Mouse (Mus musculus): ENCODE data around the gene Thg1l.

The Thg1l gene

GRCm38 (mm10) chr11:45927456-45927855 lies 27.8 kb downstream of the Thg1l start:
- DNase-seq (ENCODE audit: inconsistent ontology term) = no peak

DNA sequence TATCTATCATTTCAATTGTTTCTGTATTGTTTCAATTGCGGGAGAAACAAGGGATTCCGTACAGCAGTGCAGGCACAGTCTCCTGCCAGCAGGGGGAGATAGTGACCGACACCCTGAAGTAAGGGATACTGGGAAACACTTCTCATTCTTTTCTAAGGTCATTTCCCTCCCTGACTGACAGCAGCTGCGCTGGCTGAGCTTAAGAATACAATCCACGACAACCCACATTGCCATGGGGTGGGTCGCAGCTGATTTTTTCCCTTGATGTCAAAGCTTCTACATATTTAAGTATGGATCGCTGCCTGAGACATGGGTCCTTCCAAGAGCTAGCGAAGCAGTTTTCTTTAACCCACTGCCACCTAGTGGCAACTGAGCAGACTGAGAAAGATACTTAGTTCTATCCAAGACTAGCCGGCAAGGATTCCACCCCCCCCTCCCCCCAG lies 28.6 kb downstream of the Thg1l start:
- peak; percentile 82 for DNase-seq (ENCODE audit: inconsistent ontology term)

GRCm38 (mm10) chr11:45925436-45925835 lies 29.9 kb downstream of the Thg1l start:
- DNase-seq (ENCODE audit: inconsistent ontology term) = no peak

GRCm38 (mm10) chr11:45921480-45921898 lies 33.8 kb downstream of the Thg1l start:
- no peak for DNase-seq (ENCODE audit: inconsistent ontology term)

DNA sequence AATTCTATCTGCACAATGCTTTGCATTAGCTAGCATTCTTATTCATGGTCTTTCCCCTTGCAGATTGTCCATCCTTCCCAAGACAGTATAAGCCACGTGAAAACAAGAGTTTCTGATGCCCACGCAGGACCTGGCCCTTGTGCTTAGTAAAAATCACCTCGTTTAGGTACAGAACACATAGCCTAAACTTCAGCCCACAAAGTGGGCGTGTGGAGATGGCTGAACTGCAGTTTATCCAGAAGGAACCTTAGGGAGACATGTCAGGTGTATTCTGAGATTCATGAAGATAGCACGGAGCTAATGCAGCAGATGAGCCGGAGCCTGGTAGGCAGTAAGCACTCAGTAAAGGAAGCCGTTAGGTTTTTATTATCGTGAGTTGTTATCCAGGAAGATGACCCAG lies 34.3 kb downstream of the Thg1l start:
- no peak for DNase-seq (ENCODE audit: inconsistent ontology term)

- DNase-seq (ENCODE audit: inconsistent ontology term) = no peak
Measured at GRCm38 (mm10) chr11:45918836-45919235, 36.5 kb downstream of the Thg1l start.

DNA sequence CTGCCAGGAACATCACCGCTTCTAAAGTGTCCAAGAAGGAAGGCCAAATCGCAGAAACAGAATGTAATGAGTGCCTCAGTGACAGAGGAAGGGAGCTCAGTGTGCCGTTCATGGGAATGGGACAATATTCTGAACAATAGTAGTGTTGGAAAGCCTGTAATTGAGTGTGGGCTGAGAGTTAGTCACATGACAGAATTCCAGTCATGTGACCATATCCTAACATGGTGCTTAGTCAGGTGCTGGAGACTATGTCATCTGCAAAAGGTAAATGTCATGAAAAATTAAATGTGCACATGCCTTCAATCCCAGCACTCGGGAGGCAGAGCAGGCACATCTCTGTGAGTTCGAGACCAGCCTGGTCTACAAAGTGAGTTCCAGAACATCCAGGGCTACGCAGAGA lies 37.3 kb downstream of the Thg1l start:
- no peak for DNase-seq (ENCODE audit: inconsistent ontology term)

- DNase-seq (ENCODE audit: inconsistent ontology term) = no peak
Measured at GRCm38 (mm10) chr11:45916196-45916595, 39.1 kb downstream of the Thg1l start.

DNA sequence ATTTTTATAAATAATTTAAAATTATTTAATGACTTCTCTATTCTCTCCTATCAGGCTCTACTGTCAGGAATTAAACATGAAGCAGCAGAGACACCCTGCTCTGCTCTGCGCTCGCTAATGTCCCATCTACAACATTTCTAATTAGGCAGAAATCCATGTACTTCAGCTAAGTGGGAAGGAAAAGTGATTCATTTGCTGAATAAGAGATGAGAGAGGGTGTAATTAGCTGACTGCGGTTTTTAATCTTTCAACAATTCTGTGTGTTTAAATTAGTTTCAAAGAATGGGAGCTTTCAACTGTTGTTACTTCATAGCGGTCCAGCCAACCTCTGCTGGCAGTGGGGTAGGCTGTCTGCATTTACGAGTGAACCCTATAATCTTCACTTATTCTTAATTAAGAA lies 44.6 kb downstream of the Thg1l start:
- peak; percentile 76 for DNase-seq (ENCODE audit: inconsistent ontology term)

GRCm38 (mm10) chr11:45908894-45909293 lies 46.4 kb downstream of the Thg1l start:
- DNase-seq (ENCODE audit: inconsistent ontology term) = no peak

- no peak for DNase-seq (ENCODE audit: inconsistent ontology term)
Measured at GRCm38 (mm10) chr11:45908070-45908469, 47.2 kb downstream of the Thg1l start.

- DNase-seq (ENCODE audit: inconsistent ontology term) = peak; percentile 27
Measured at GRCm38 (mm10) chr11:45907301-45907700, 48.0 kb downstream of the Thg1l start.

- no peak for DNase-seq (ENCODE audit: inconsistent ontology term)
Measured at GRCm38 (mm10) chr11:45906109-45906786, 49.0 kb downstream of the Thg1l start.

GRCm38 (mm10) chr11:45900233-45901015 lies 54.9 kb downstream of the Thg1l start:
- DNase-seq (ENCODE audit: inconsistent ontology term) = no peak

DNA sequence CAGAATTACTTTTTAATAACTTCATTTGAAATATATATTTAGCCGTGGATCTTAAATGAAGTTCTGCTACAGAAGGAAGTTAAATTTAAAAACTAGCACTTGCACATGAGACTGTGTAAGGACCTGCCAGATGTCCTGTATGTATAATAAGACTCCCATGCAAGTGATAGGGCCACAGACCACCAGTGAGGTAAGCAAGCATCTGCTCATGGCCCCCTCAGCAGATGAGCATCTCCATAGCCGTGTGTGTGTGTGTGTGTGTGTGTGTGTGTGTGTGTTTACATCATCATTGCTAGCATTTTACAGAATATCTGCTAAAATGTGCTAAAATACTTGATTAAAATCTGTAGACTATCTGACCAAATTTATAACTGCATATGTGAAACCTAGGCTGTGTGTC lies 57.9 kb downstream of the Thg1l start:
- DNase-seq (ENCODE audit: inconsistent ontology term) = no peak

Measured in Muller cell, postnatal 12 days (primary cell).